Mouse (Mus musculus): ENCODE data around the gene Ube2m.

DNA sequence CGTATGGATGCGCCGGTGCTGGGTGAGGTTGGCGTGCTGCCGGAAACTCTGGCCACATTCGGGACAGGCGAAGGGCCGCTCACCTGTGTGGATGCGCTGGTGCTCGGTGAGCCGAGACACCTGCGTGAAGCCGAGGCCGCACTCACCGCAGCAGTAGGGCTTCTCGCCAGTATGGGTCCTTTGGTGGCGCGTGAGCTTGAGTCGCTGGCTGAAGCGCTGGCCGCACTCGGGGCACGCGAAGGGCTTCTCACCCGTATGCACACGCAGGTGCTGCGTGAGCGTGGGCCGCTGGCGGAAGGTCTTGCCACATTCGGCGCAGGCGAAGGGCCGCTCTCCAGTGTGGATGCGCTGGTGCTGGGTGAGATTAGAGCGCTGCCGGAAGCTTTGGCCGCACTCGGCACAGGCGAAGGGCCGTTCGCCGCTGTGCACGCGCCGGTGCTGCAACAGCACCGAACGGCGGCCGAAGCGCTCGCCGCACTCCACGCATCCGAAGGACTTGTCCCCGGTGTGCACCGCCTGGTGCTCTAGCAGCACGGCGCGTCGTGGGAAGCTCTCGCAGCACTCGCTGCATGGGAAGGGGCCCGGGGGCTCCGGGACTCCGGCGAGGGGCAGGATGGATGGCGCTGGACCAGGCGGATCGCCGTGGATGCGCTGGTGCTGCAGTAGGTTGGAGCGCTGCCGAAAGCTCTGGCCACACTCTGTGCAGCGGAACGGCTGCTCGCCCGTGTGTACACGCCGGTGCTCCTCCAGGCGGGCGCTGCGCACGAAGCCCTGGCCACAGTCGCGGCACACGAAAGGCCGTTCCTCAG lies 5.6 kb upstream of the Ube2m start:
- no peak for TF ChIP-seq GATA1 (IDR thresholded peaks at IDR 0.05; ENCODE audit: borderline replicate concordance, low read length)
- no peak for TF ChIP-seq FLI1 (IDR thresholded peaks at IDR 0.05; ENCODE audit: low read length)

Measured in megakaryocyte, embryonic 14.5 days (primary cell).